Mouse (Mus musculus) testis, adult 2 months (tissue): ENCODE measurements around the gene Cldn9. TPM values are rescaled to one million over a fixed set of nuclear protein-coding genes. Genes with fewer than 3 reads are reported as not detected.

ENCODE experiments used
- H3K27ac ChIP-seq: fragments of 200-500 bp; 2 replicates; pipeline ENCODE4 v1.5.1; 2012; ENCODE audit warnings: low read depth, low read length; ENCODE audit not compliant: control insufficient read depth, insufficient read depth
- H3K27me3 ChIP-seq: fragments of 200-500 bp; 2 replicates; pipeline ENCODE4 v1.6.1; 2012; ENCODE audit warnings: mild to moderate bottlenecking, low read length, moderate library complexity; ENCODE audit not compliant: control insufficient read depth, insufficient read depth
- H3K36me3 ChIP-seq: fragments of 200-500 bp; 2 replicates; pipeline ENCODE4 v1.6.1; 2012; ENCODE audit warnings: mild to moderate bottlenecking, low read length; ENCODE audit not compliant: control insufficient read depth, insufficient read depth
- H3K4me1 ChIP-seq: fragments of 200-500 bp; 2 replicates; pipeline ENCODE4 v1.6.1; 2012; ENCODE audit warnings: low read length; ENCODE audit not compliant: control insufficient read depth, insufficient read depth
- H3K4me3 ChIP-seq: fragments of 200-500 bp; 2 replicates; pipeline ENCODE4 v1.5.1; 2012; ENCODE audit warnings: low read depth, mild to moderate bottlenecking, low read length, moderate library complexity, mixed read lengths; ENCODE audit not compliant: control insufficient read depth
- CTCF ChIP-seq: fragments of 200-500 bp; IDR thresholded peaks from 2 replicates; pipeline ENCODE4 v1.5.1; 2012; ENCODE audit warnings: low read depth, mild to moderate bottlenecking, inconsistent platforms, low read length, moderate library complexity; ENCODE audit not compliant: control insufficient read depth, insufficient read depth, insufficient replicate concordance
- POLR2A ChIP-seq: fragments of 200-500 bp; IDR thresholded peaks from 2 replicates; pipeline ENCODE4 v1.6.1; 2012; ENCODE audit warnings: low read depth, mild to moderate bottlenecking, inconsistent platforms, low read length, moderate library complexity; ENCODE audit not compliant: control insufficient read depth
- polyA plus RNA-seq: library from polyadenylated mRNA; depleted of rRNA; stranded (reverse); fragments of >200 nt; gene quantifications from 2 replicates; pipeline ENCODE4 v1.2.3, GENCODE M21; 2012

The Cldn9 gene
- polyA plus RNA-seq, 1 experiment = 0.27 TPM

- Histone ChIP-seq H3K27ac (no peak within 1 kb of the TSS), H3K36me3 (no peaks in the 10 kb centered on the region), H3K27me3 (no peaks in the 10 kb centered on the region), H3K4me3 (no peak within 1 kb of the TSS; the same call in 1 of the 2 replicates), H3K4me1 (peaks cover 19% of the 10 kb centered on the region)
- TF ChIP-seq POLR2A (no peak), CTCF (peak; percentile 70)
These were observed 23.5 kb downstream of the Cldn9 start, which contains the start of gene Bicdl2 for GRCm38 (mm10) chr17:23660117-23660875. TSS of gene Bicdl2 (plus strand) at chr17:23660506.

DNA sequence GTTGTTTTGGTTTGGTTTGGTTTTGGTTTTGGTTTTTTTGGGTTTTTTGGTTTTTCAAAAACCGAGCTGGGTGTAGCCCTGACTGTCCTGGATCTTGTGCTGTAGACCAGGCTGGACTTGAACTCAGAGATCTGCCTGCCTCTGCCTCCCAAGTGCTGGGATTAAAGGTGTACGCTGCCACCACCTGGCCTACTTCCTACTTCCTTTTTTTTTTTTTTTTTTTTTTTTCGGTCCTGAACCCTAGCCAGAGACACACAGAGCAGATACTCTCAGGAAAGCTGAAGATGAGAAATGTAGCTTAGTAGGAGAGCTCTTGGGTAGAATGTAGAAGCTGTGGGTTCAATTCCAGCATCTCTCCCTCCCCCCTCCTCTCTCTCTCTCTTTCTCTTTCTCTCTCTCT lies 25.4 kb downstream of the Cldn9 start:
- no peak overlapping the region for H3K27ac ChIP-seq
- TF ChIP-seq CTCF (no peak), POLR2A (no peak)
- no peak overlapping the region for H3K4me3 ChIP-seq
- H3K36me3 ChIP-seq = no peaks in the 10 kb centered on the region
- H3K4me1 ChIP-seq = peaks cover 12% of the 10 kb centered on the region
- no peaks in the 10 kb centered on the region for H3K27me3 ChIP-seq

GRCm38 (mm10) chr17:23654410-23654809 lies 29.4 kb downstream of the Cldn9 start:
- no peaks in the 10 kb centered on the region for H3K36me3 ChIP-seq
- H3K4me3 ChIP-seq = no peak overlapping the region
- H3K27ac ChIP-seq = no peak overlapping the region
- H3K27me3 ChIP-seq = no peaks in the 10 kb centered on the region
- TF ChIP-seq POLR2A = no peak
- no peak for TF ChIP-seq CTCF
- H3K4me1 ChIP-seq = no peaks in the 10 kb centered on the region

DNA sequence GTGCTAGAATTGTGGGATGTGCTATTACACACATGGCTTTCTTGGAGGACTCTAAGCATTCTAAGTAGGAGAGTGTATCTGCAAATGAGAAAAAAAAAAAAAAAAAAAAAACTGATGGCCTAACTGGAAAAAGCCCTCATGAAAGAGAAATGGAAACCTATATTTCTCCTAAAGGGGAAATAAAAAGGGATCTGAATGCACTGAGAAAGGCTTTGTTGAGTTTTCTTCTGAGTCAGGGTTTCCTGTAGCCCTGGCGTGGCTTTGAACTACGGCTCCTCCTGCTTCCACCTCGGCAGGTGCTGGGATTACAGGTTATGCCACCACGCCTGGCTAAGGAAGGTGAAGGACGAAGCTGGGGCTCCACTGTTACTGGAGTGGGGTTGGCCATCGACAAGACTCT lies 29.8 kb downstream of the Cldn9 start:
- Histone ChIP-seq H3K27me3 (no peaks in the 10 kb centered on the region), H3K36me3 (no peaks in the 10 kb centered on the region), H3K27ac (no peak overlapping the region), H3K4me3 (no peak overlapping the region), H3K4me1 (no peaks in the 10 kb centered on the region)
- no peak for TF ChIP-seq CTCF
- no peak for TF ChIP-seq POLR2A

DNA sequence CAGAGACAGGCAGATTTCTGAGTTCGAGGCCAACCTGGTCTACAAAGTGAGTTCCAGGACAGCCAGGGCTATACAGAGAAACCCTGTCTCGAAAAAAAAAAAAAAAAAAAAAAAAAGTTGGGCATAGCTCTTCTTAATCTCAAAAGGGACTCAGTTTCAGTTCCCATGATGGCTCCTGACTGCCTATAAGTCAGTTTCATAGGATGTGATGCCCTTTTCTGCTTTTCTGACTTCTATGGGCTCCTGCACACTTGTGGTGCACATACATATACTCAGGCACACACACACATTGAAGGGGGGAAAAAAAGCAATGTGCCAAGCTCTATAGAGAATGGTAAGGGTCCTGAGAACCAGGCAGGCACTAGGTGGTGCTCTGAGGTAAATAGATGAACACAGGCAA lies 30.5 kb downstream of the Cldn9 start:
- Histone ChIP-seq H3K27ac (no peak overlapping the region), H3K36me3 (no peaks in the 10 kb centered on the region), H3K27me3 (no peaks in the 10 kb centered on the region), H3K4me1 (no peaks in the 10 kb centered on the region), H3K4me3 (no peak overlapping the region)
- TF ChIP-seq CTCF (no peak), POLR2A (no peak)

- no peaks in the 10 kb centered on the region for H3K27me3 ChIP-seq
- no peaks in the 10 kb centered on the region for H3K36me3 ChIP-seq
- TF ChIP-seq CTCF (no peak), POLR2A (no peak)
- H3K27ac ChIP-seq = no peak overlapping the region
- H3K4me3 ChIP-seq = no peak overlapping the region
- no peaks in the 10 kb centered on the region for H3K4me1 ChIP-seq
These were observed 32.5 kb downstream of the Cldn9 start for GRCm38 (mm10) chr17:23651363-23651762.

DNA sequence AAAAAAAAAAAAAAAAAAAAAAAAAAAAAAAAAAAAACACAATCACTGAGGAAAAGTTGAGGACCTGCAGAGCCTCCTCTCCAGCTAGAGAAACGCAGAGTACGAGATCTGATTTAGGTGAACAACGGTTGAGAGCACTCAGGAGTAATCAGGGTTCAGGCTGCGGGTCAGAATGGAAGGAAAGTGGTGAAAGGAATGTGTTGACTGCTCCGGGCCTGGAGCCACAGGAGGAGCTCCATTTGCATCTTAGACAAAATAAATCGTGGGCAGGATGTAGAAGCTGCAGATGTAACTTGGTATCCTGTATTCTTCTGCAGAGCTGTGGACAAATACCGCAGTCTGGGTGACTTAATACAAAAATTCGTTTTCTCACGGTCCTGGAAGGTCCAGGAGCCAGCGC lies 37.9 kb downstream of the Cldn9 start:
- Histone ChIP-seq H3K4me3 (no peak overlapping the region), H3K36me3 (no peaks in the 10 kb centered on the region), H3K27me3 (peaks cover 3% of the 10 kb centered on the region; the same call in 1 of the 2 replicates), H3K4me1 (peaks cover 14% of the 10 kb centered on the region), H3K27ac (no peak overlapping the region)
- TF ChIP-seq POLR2A (no peak), CTCF (no peak)
